Mouse (Mus musculus): ENCODE results near the gene Dgkh.

- TF ChIP-seq POLR2A (IDR thresholded peaks at IDR 0.05; ENCODE audit: borderline replicate concordance, control insufficient read depth, low read depth, low read length) (no peak), CTCF (IDR thresholded peaks at IDR 0.05; ENCODE audit: control insufficient read depth, insufficient read depth, low read length) (no peak)
Observed at GRCm38 (mm10) chr14:78537551-78537950, 195.0 kb downstream of the Dgkh start.
